Mouse (Mus musculus) heart, adult 2 months (tissue): ENCODE measurements at regions not wholly inside any gene's neighbourhood (a gene's known extent, or its start where the extent isn't known, plus 50 kb on each side); places are given as distances from the start of the nearest gene placed in this dataset.

Experiments used
- CTCF ChIP-seq: fragments of 200-600 bp; IDR thresholded peaks from 2 replicates; pipeline ENCODE4 v1.8.1; 2022; ENCODE audit warnings: antibody characterized with exemption, mild to moderate bottlenecking, moderate library complexity
- POLR2A ChIP-seq: fragments of 200-500 bp; IDR thresholded peaks from 2 replicates; pipeline ENCODE4 v1.6.1; 2011; ENCODE audit warnings: mild to moderate bottlenecking, low read depth, low read length, control low read depth; ENCODE audit not compliant: insufficient read depth

DNA sequence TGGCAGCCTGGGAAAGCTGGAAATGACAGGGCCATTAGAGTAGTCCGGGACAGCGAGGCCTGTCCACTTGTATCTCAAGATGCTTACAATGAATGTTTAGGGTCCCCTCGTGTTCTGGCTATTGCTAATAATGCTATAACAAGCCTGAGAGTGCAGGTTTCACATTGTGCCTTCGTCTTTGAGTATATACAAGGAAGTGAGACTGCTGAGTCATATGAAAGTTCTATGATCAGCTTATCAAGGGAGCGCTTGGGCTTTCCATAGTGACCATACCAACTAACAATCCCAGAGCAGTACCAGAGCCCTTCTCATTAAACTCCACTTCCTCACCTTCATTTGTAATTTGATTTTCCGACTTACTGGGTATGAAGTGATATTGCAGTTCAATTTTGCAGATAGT lies 86.2 kb upstream of the Kitl start:
- TF ChIP-seq POLR2A (no peak), CTCF (no peak)
